Mouse (Mus musculus) spleen, adult 2 months (tissue): ENCODE measurements around the gene Ccdc167.

Source experiments
- CTCF ChIP-seq: fragments of 200-500 bp; IDR thresholded peaks from 2 replicates; pipeline ENCODE4 v1.5.1; 2011; ENCODE audit warnings: mild to moderate bottlenecking, inconsistent platforms; ENCODE audit not compliant: insufficient read depth, insufficient read length, insufficient replicate concordance; ENCODE audit errors: extremely low read depth
- POLR2A ChIP-seq: fragments of 200-500 bp; IDR thresholded peaks from 2 replicates; pipeline ENCODE4 v1.6.1; 2011; ENCODE audit warnings: low read depth, low read length, inconsistent platforms

- TF ChIP-seq CTCF (no peak), POLR2A (no peak)
Measured at GRCm38 (mm10) chr17:29711076-29711744, 5.6 kb downstream of the Ccdc167 start.
